Mouse (Mus musculus) ES-E14 (cell line): Measurements from ENCODE around the gene Rab3gap1. TPM values are rescaled to one million over a fixed set of nuclear protein-coding genes. Genes with fewer than 3 reads are reported as not detected.

ENCODE experiments used
- DNase-seq: peaks from one replicate; pipeline ENCODE4 v3.0.0-alpha.2; 2013; ENCODE audit warnings: low read depth, low spot score
- H3K27ac ChIP-seq: 2 replicates; pipeline ENCODE4 v1.5.1; 2012; ENCODE audit warnings: low read depth, mild to moderate bottlenecking, low read length, moderate library complexity, mixed read lengths; ENCODE audit not compliant: poor library complexity, insufficient read depth, severe bottlenecking
- H3K36me3 ChIP-seq: 2 replicates; pipeline ENCODE4 v1.6.1; 2012; ENCODE audit warnings: mild to moderate bottlenecking, low read length, moderate library complexity, mixed read lengths; ENCODE audit not compliant: control insufficient read depth, poor library complexity, insufficient read depth, severe bottlenecking
- H3K4me1 ChIP-seq, 2 experiments: fragments of 150-350 bp in 1 of 2; sonication (generic) in 1 of 2; 2 replicates each; pipeline ENCODE4 v1.6.1; 2012; ENCODE audit warnings: low read length in 2 of 2, mild to moderate bottlenecking in 1 of 2, mixed read lengths in 1 of 2; ENCODE audit not compliant: control insufficient read depth in 2 of 2, insufficient read depth in 2 of 2, poor library complexity in 1 of 2
- H3K4me3 ChIP-seq, 2 experiments: fragments of 150-350 bp in 1 of 2; sonication (generic) in 1 of 2; 2 replicates each; pipeline ENCODE4 v1.5.1; 2012; ENCODE audit warnings: low read length in 2 of 2, low read depth in 1 of 2, mild to moderate bottlenecking in 1 of 2, mixed read lengths in 1 of 2; ENCODE audit not compliant: insufficient read depth in 1 of 2, poor library complexity in 1 of 2, severe bottlenecking in 1 of 2
- H3K9ac ChIP-seq: 2 replicates; pipeline ENCODE4 v1.6.1; 2012; ENCODE audit warnings: low read depth, mild to moderate bottlenecking, low read length, mixed read lengths; ENCODE audit not compliant: poor library complexity, insufficient read depth, severe bottlenecking
- H3K9me3 ChIP-seq: fragments of 150-350 bp; sonication (generic); 2 replicates; pipeline ENCODE4 v1.6.1; 2012; ENCODE audit warnings: low read depth, mild to moderate bottlenecking, low read length; ENCODE audit not compliant: control insufficient read depth, insufficient read depth
- CHD2 ChIP-seq: IDR thresholded peaks from 2 replicates; pipeline ENCODE4 v1.6.1; 2014; ENCODE audit warnings: mild to moderate bottlenecking, low read depth, low read length, inconsistent platforms
- HCFC1 ChIP-seq: IDR thresholded peaks from 2 replicates; pipeline ENCODE4 v1.6.1; 2012; ENCODE audit warnings: low read length, inconsistent platforms, borderline replicate concordance; ENCODE audit not compliant: insufficient read depth
- MAFK ChIP-seq: IDR thresholded peaks from 2 replicates; pipeline ENCODE4 v1.6.1; 2014; ENCODE audit warnings: mild to moderate bottlenecking, low read depth, low read length, inconsistent platforms; ENCODE audit not compliant: insufficient read depth
- ZC3H11A ChIP-seq: IDR thresholded peaks from 2 replicates; pipeline ENCODE4 v1.6.1; 2012; ENCODE audit warnings: low read depth, mild to moderate bottlenecking, inconsistent platforms, low read length, borderline replicate concordance
- ZNF384 ChIP-seq: IDR thresholded peaks from 2 replicates; pipeline ENCODE4 v1.6.1; 2012; ENCODE audit warnings: low read depth, low read length, inconsistent platforms
- in situ Hi-C, 2 experiments: fragments of 600-800 bp; cut with MboI; formaldehyde crosslinking; loops; one replicate each; pipeline ENCODE4 v1.15.1; 2025; ENCODE audit warnings: low sequenced_read_pairs in 2 of 2, inconsistent platforms in 1 of 2; ENCODE audit not compliant: unreplicated experiment in 2 of 2
- total RNA-seq: library from RNA; depleted of rRNA; stranded (reverse); fragments of 300-350 nt; gene quantifications from 2 replicates; pipeline ENCODE4 v1.2.3, GENCODE M21; 2012

Rab3gap1 gene
- total RNA-seq, 1 experiment = 24.6 TPM

DNA sequence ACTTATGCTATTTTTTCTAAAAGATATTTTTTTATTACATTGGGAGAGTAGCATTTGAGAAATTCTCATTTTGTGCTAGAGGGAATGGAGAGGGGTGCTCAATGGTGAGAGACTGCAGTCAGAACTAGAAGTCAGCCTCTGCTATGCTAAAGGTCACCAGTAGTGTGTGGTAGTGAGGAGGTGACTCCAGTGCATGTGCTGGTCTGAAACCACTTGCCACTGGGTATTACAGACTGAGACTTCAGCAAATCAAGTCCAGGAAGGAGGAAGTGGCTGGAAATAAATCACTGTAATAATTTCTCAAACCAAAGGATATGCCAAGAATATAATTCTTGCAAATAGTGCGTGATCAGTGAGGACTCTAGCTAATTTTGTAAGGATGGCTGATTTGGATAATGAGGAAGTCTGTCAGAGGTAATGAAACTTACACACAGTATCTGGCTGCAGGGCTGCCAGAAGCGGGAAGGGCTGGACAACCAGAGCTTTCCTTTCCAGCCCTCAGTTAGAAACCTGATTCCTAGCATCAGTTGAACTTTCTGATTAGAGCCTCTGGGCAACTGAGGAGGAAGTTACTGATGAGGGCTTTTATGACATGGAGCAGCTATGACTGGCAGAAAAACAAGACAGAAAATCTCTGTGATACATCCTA, 112.5 kb downstream of the Rab3gap1 start:
- DNase-seq = no peak

DNA sequence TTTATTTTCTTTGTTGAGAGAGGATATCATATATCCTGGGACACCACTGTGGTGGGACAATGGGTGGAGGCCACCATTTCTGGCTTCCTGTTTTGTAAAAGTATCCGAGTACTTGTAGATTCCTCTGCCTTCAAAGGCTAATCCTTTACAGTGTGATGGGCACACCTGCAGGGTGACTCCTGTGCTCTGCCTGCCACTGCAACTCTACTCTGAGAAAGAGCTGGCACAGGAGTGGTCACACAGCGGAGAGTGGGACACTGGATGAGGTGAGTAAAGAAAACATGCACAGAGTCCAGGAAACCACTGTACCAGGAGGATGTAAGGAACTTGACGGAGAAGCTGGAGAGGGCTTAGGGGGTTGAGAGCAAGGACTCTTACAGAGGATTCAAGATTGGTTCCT, 113.7 kb downstream of the Rab3gap1 start:
- in situ Hi-C loops = no loop called here
- Histone ChIP-seq H3K36me3 (no peaks in the 10 kb centered on the region), H3K4me3 (no peak overlapping the region), H3K9ac (no peak overlapping the region), H3K27ac (no peak overlapping the region), H3K9me3 (no peaks in the 10 kb centered on the region), H3K4me1 (no peaks in the 10 kb centered on the region)
- no peak for DNase-seq
- TF ChIP-seq HCFC1 (no peak), CHD2 (no peak), MAFK (no peak), ZNF384 (no peak), ZC3H11A (no peak)

More for the DNA sequence above, 112.5 kb downstream of the Rab3gap1 start:
- in situ Hi-C loops = no loop called here
- Histone ChIP-seq H3K36me3 (no peaks in the 10 kb centered on the region; the same call in 1 of the 2 replicates), H3K9ac (no peak overlapping the region), H3K4me3 (no peak overlapping the region), H3K27ac (no peak overlapping the region), H3K4me1 (no peaks in the 10 kb centered on the region), H3K9me3 (no peaks in the 10 kb centered on the region)
- no peak for TF ChIP-seq ZNF384
- no peak for TF ChIP-seq CHD2
- TF ChIP-seq HCFC1 = no peak
- no peak for TF ChIP-seq ZC3H11A
- TF ChIP-seq MAFK = no peak

DNA sequence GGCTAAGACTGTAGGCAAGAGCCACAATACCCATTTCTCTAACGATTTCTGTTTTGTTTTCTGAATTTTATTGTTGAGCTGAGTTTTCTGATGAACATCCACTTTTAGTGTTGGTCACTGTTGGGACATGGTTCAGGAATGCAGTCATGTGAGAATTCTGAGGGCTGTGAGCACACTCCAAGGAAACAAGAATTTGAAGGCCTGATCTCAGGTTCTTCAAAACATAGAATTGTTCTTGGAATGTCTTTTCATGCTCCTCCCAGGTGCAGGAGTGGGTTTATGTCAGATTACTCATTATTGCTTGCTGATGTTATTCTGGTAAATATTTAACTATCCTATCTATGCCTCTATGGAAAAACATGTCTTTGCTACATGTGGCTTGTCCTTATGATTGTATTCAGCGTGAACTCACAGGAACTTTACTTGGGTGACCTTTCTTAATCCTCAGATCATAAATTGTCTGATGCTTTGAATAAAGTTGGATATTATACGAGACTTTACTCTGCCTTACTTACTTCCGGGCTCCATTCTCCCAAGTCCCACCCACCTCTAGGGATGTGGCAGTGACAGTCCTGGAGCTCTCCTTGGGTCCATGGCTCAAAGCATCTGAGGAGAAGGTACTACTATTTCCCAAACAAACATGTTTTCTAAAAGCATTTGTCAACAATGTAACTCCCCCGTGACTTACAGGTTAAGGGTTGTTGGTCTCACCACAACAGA, 114.9 kb downstream of the Rab3gap1 start:
- Histone ChIP-seq H3K36me3 (0 out of 2 replicates have a peak, but pooled peaks cover 2% of the 10 kb centered on the region), H3K9ac (no peak overlapping the region), H3K4me3 (no peak overlapping the region), H3K4me1 (no peaks in the 10 kb centered on the region), H3K9me3 (no peaks in the 10 kb centered on the region), H3K27ac (no peak overlapping the region)
- in situ Hi-C loops = no loop called here
- DNase-seq = no peak
- TF ChIP-seq HCFC1 = no peak
- no peak for TF ChIP-seq ZNF384
- TF ChIP-seq ZC3H11A = no peak
- TF ChIP-seq MAFK = no peak
- no peak for TF ChIP-seq CHD2

DNA sequence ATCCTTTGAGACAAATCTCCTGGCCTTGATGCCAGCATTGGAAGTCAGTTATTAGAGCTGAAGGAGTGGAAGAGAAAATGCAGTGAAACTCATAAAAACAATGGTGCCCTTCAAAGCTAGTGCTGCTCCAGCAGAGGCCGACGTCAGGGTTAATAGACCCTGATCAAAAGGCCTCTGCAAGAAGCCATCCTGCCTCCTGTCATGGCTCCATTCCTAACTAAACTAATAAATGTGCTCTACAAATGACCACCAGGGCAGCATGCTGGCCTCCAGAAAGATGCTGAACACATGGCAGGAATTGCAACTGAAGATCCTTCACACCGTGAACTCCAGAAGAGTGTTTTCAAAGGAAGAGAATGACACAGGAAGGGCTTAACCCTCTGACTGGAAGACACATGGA, 116.8 kb downstream of the Rab3gap1 start:
- H3K4me1 ChIP-seq = peaks cover 0 to 3% of the 10 kb centered on the region in 2 experiments; a peak in 2 of 4 replicates
- 0 out of 2 replicates have a peak, but pooled peaks cover 2% of the 10 kb centered on the region for H3K36me3 ChIP-seq
- no peak for DNase-seq
- no peak overlapping the region for H3K4me3 ChIP-seq
- no peak overlapping the region for H3K9ac ChIP-seq
- in situ Hi-C loops = no loop called here
- TF ChIP-seq ZC3H11A (no peak), CHD2 (no peak), MAFK (no peak), ZNF384 (no peak), HCFC1 (no peak)
- H3K27ac ChIP-seq = no peak overlapping the region
- H3K9me3 ChIP-seq = no peaks in the 10 kb centered on the region
